Mouse (Mus musculus) megakaryocyte, embryonic 14.5 days (primary cell): ENCODE measurements around the gene Armc10. TPM values are rescaled to one million over a fixed set of nuclear protein-coding genes. Genes with fewer than 3 reads are reported as not detected.

Experiments used
- H3K27me3 ChIP-seq: replicated peaks from 2 replicates; pipeline ENCODE3; 2012; ENCODE audit warnings: inconsistent platforms
- H3K36me3 ChIP-seq: replicated peaks from 2 replicates; pipeline ENCODE3; 2012; ENCODE audit warnings: low read length, inconsistent platforms, mixed read lengths
- H3K4me1 ChIP-seq: 2 replicates; pipeline ENCODE4 v1.6.1; 2012; ENCODE audit warnings: inconsistent platforms
- H3K4me3 ChIP-seq: replicated peaks from 2 replicates; pipeline ENCODE3; 2012; ENCODE audit warnings: moderate library complexity, mild to moderate bottlenecking, inconsistent platforms
- H3K9me3 ChIP-seq: 2 replicates; pipeline ENCODE4 v1.6.1; 2012; ENCODE audit warnings: inconsistent platforms
- FLI1 ChIP-seq: IDR thresholded peaks from 2 replicates; pipeline ENCODE4 v1.6.1; 2012; ENCODE audit warnings: low read length, inconsistent platforms, mixed read lengths
- GATA1 ChIP-seq: IDR thresholded peaks from 3 replicates; pipeline ENCODE4 v1.6.1; 2012; ENCODE audit warnings: mixed read lengths, low read length, inconsistent platforms, borderline replicate concordance
- polyA plus RNA-seq: library from polyadenylated mRNA; stranded (reverse); fragments of >175 nt; gene quantifications from 2 replicates; pipeline ENCODE4 v1.2.3, GENCODE M21; 2012; ENCODE audit warnings: low replicate concordance; ENCODE audit not compliant: insufficient read depth

Armc10 gene
- polyA plus RNA-seq, 1 experiment: 17.2 TPM

- no peaks in the 10 kb centered on the region for H3K27me3 ChIP-seq
- H3K4me3 ChIP-seq: no peak overlapping the region
- no peak for TF ChIP-seq FLI1
- TF ChIP-seq GATA1: no peak
- peaks cover 23% of the 10 kb centered on the region for H3K36me3 ChIP-seq
- H3K9me3 ChIP-seq: no peaks in the 10 kb centered on the region
- H3K4me1 ChIP-seq: no peaks in the 10 kb centered on the region
Observed at GRCm38 (mm10) chr5:21667191-21668137, 21.9 kb downstream of the Armc10 start.

- no peaks in the 10 kb centered on the region for H3K4me1 ChIP-seq
- no peaks in the 10 kb centered on the region for H3K9me3 ChIP-seq
- H3K4me3 ChIP-seq: no peak overlapping the region
- TF ChIP-seq GATA1: no peak
- TF ChIP-seq FLI1: no peak
- peaks cover 7% of the 10 kb centered on the region for H3K36me3 ChIP-seq
- H3K27me3 ChIP-seq: no peaks in the 10 kb centered on the region
Observed at GRCm38 (mm10) chr5:21669307-21669706, 23.7 kb downstream of the Armc10 start.

- Histone ChIP-seq H3K27me3 (no peaks in the 10 kb centered on the region), H3K36me3 (peaks cover 18% of the 10 kb centered on the region), H3K9me3 (peaks cover 7% of the 10 kb centered on the region; the same call in 1 of the 2 replicates), H3K4me3 (no peak overlapping the region), H3K4me1 (no peaks in the 10 kb centered on the region)
- TF ChIP-seq FLI1 (no peak), GATA1 (no peak)
Observed at GRCm38 (mm10) chr5:21672812-21673635, 27.4 kb downstream of the Armc10 start.

- peaks cover 7% of the 10 kb centered on the region; the same call in 1 of the 2 replicates for H3K9me3 ChIP-seq
- no peaks in the 10 kb centered on the region for H3K27me3 ChIP-seq
- no peak overlapping the region for H3K4me3 ChIP-seq
- H3K4me1 ChIP-seq: no peaks in the 10 kb centered on the region
- H3K36me3 ChIP-seq: peaks cover 18% of the 10 kb centered on the region
- TF ChIP-seq GATA1: no peak
- TF ChIP-seq FLI1: no peak
Observed at GRCm38 (mm10) chr5:21673742-21674141, 28.1 kb downstream of the Armc10 start.

GRCm38 (mm10) chr5:21675019-21675418, 29.4 kb downstream of the Armc10 start:
- TF ChIP-seq FLI1 (no peak), GATA1 (no peak)

GRCm38 (mm10) chr5:21675494-21675893, 29.9 kb downstream of the Armc10 start:
- Histone ChIP-seq H3K27me3 (no peaks in the 10 kb centered on the region), H3K36me3 (peaks cover 18% of the 10 kb centered on the region), H3K4me3 (no peak overlapping the region), H3K4me1 (peaks cover 7% of the 10 kb centered on the region), H3K9me3 (peaks cover 7% of the 10 kb centered on the region; the same call in 1 of the 2 replicates)
- TF ChIP-seq GATA1 (no peak), FLI1 (no peak)

More at GRCm38 (mm10) chr5:21675019-21675418, 29.4 kb downstream of the Armc10 start:
- H3K4me1 ChIP-seq: 0 out of 2 replicates have a peak, but pooled peaks cover 4% of the 10 kb centered on the region
- no peaks in the 10 kb centered on the region for H3K27me3 ChIP-seq
- peaks cover 18% of the 10 kb centered on the region for H3K36me3 ChIP-seq
- peaks cover 7% of the 10 kb centered on the region; the same call in 1 of the 2 replicates for H3K9me3 ChIP-seq
- H3K4me3 ChIP-seq: no peak overlapping the region

GRCm38 (mm10) chr5:21677939-21678338, 32.3 kb downstream of the Armc10 start:
- Histone ChIP-seq H3K36me3 (peaks cover 18% of the 10 kb centered on the region), H3K4me1 (peaks cover 18% of the 10 kb centered on the region), H3K4me3 (no peak overlapping the region), H3K27me3 (no peaks in the 10 kb centered on the region), H3K9me3 (peaks cover 7% of the 10 kb centered on the region; the same call in 1 of the 2 replicates)
- TF ChIP-seq FLI1: no peak
- no peak for TF ChIP-seq GATA1

GRCm38 (mm10) chr5:21678363-21678762, 32.8 kb downstream of the Armc10 start:
- H3K27me3 ChIP-seq: no peaks in the 10 kb centered on the region
- TF ChIP-seq FLI1 (no peak), GATA1 (no peak)
- H3K36me3 ChIP-seq: peaks cover 18% of the 10 kb centered on the region

GRCm38 (mm10) chr5:21680029-21680428, 34.4 kb downstream of the Armc10 start:
- TF ChIP-seq FLI1 (no peak), GATA1 (no peak)
- Histone ChIP-seq H3K36me3 (peaks cover 11% of the 10 kb centered on the region), H3K27me3 (peaks cover 3% of the 10 kb centered on the region), H3K4me1 (peaks cover 18% of the 10 kb centered on the region), H3K4me3 (no peak overlapping the region), H3K9me3 (peaks cover 15% of the 10 kb centered on the region)

More at GRCm38 (mm10) chr5:21678363-21678762, 32.8 kb downstream of the Armc10 start:
- Histone ChIP-seq H3K4me3 (no peak overlapping the region), H3K4me1 (peaks cover 18% of the 10 kb centered on the region), H3K9me3 (peaks cover 7% of the 10 kb centered on the region; the same call in 1 of the 2 replicates)

- TF ChIP-seq FLI1 (no peak), GATA1 (no peak)
- H3K4me3 ChIP-seq: peak overlapping the region; percentile 23
- H3K27me3 ChIP-seq: peaks cover 3% of the 10 kb centered on the region
- H3K9me3 ChIP-seq: peaks cover 8% of the 10 kb centered on the region
- H3K36me3 ChIP-seq: peaks cover 2% of the 10 kb centered on the region
- H3K4me1 ChIP-seq: peaks cover 18% of the 10 kb centered on the region
Observed at GRCm38 (mm10) chr5:21680940-21681339, 35.3 kb downstream of the Armc10 start.
